Mouse (Mus musculus) heart, embryonic 13.5 days (tissue): ENCODE results near the gene Gm5936. TPM values are rescaled to one million over a fixed set of nuclear protein-coding genes. Genes with fewer than 3 reads are reported as not detected.
"Not testable (repeated sequence)": the region's sequence is repeated elsewhere in the genome, so short reads cannot be mapped to it uniquely, and the experiment has no call there.

ENCODE experiments used
- ATAC-seq: fragments of 200-750 bp; cut with Nextera tagmentation; 2 replicates; pipeline ENCODE4 v1.8.0; 2017; ENCODE audit warnings: moderate TSS enrichment; ENCODE audit not compliant: insufficient number of reproducible peaks, low FRiP score, low TSS enrichment; ENCODE audit errors: extremely low read depth
- H3K27ac ChIP-seq: fragments of 300-500 bp; sonication (generic); replicated peaks from 2 replicates; pipeline ENCODE4 v1.5.1; 2015; ENCODE audit warnings: moderate library complexity, mild to moderate bottlenecking, inconsistent platforms
- H3K27me3 ChIP-seq: fragments of 300-500 bp; sonication (generic); replicated peaks from 2 replicates; pipeline ENCODE4 v1.6.1; 2015; ENCODE audit warnings: mild to moderate bottlenecking, inconsistent platforms
- H3K36me3 ChIP-seq: fragments of 300-500 bp; sonication (generic); 2 replicates; pipeline ENCODE4 v1.6.1; 2015; ENCODE audit warnings: mild to moderate bottlenecking, inconsistent platforms
- H3K4me1 ChIP-seq: fragments of 300-500 bp; sonication (generic); 2 replicates; pipeline ENCODE4 v1.6.1; 2015; ENCODE audit warnings: inconsistent platforms
- H3K4me2 ChIP-seq: fragments of 300-500 bp; sonication (generic); 2 replicates; pipeline ENCODE4 v1.6.1; 2015; ENCODE audit warnings: inconsistent platforms, mild to moderate bottlenecking, moderate library complexity
- H3K4me3 ChIP-seq: fragments of 300-500 bp; sonication (generic); 2 replicates; pipeline ENCODE4 v1.5.1; 2015; ENCODE audit warnings: moderate library complexity, mild to moderate bottlenecking, inconsistent platforms
- H3K9ac ChIP-seq: fragments of 300-500 bp; sonication (generic); 2 replicates; pipeline ENCODE4 v1.6.1; 2015; ENCODE audit warnings: inconsistent platforms, mild to moderate bottlenecking, moderate library complexity
- H3K9me3 ChIP-seq: fragments of 300-500 bp; sonication (generic); 2 replicates; pipeline ENCODE4 v1.6.1; 2016; ENCODE audit warnings: inconsistent platforms
- WGBS: fragments of 180-500 bp; shearing (Covaris S2); methylation state at CpG from one replicate; pipeline ENCODE4 v1.1.7; 2015; ENCODE audit warnings: mixed read lengths; 5-methylcytosine and 5-hydroxymethylcytosine counted together
- polyA plus RNA-seq: library from polyadenylated mRNA; unstranded; fragments of >200 nt; fragmentation: Nextera tagmentation; extraction: Ambion mirVana; gene quantifications from 2 replicates; pipeline ENCODE4 v1.2.1, GENCODE M21; 2015

Gene Gm5936
- not detected in 2 replicates for polyA plus RNA-seq

GRCm38 (mm10) chrX:74836842-74837522 lies at the start of gene Gm5936:
Gene Gm5936, plus strand, starts transcription at chrX:74837196.
- WGBS, result 54% methylated on average over 2 of the region's 5 CpGs

GRCm38 (mm10) chrX:74856104-74856503 lies 19.1 kb downstream of the Gm5936 start:
- 78% methylated on average over 12 of the region's 12 CpGs for WGBS
- not testable (repeated sequence) for H3K4me3 ChIP-seq, H3K36me3 ChIP-seq, H3K9me3 ChIP-seq, ATAC-seq, H3K4me1 ChIP-seq, H3K4me2 ChIP-seq, H3K27me3 ChIP-seq, H3K9ac ChIP-seq, H3K27ac ChIP-seq

More at GRCm38 (mm10) chrX:74836842-74837522, at the start of gene Gm5936:
- H3K4me2 ChIP-seq, H3K4me1 ChIP-seq, H3K9me3 ChIP-seq, H3K27ac ChIP-seq, ATAC-seq, H3K9ac ChIP-seq, H3K36me3 ChIP-seq, H3K27me3 ChIP-seq, H3K4me3 ChIP-seq: not testable (repeated sequence)

GRCm38 (mm10) chrX:74880123-74880522 lies 43.1 kb downstream of the Gm5936 start:
- H3K27ac ChIP-seq, H3K4me2 ChIP-seq, H3K27me3 ChIP-seq, H3K36me3 ChIP-seq, H3K9ac ChIP-seq, ATAC-seq, H3K4me1 ChIP-seq, H3K4me3 ChIP-seq, H3K9me3 ChIP-seq: not testable (repeated sequence)
- WGBS, result 45% methylated on average over 4 of the region's 6 CpGs

Other genes with a start within 250 kb of the Gm5936 start
- not detected in 2 replicates for gene Olfr1325, start 244.5 kb upstream of the Gm5936 start, polyA plus RNA-seq
- 0.08 TPM in 1 of 2 replicates, not detected in the other for gene Gm5640, start 191.6 kb upstream of the Gm5936 start, polyA plus RNA-seq
- gene Gm6890, start 96.3 kb upstream of the Gm5936 start, polyA plus RNA-seq, result not detected in 2 replicates
- gene Gab3, start 248.3 kb downstream of the Gm5936 start, polyA plus RNA-seq, result 2.4 and 3.4 TPM in 2 replicates